Mouse (Mus musculus): ENCODE data around the gene Gm4881.

DNA sequence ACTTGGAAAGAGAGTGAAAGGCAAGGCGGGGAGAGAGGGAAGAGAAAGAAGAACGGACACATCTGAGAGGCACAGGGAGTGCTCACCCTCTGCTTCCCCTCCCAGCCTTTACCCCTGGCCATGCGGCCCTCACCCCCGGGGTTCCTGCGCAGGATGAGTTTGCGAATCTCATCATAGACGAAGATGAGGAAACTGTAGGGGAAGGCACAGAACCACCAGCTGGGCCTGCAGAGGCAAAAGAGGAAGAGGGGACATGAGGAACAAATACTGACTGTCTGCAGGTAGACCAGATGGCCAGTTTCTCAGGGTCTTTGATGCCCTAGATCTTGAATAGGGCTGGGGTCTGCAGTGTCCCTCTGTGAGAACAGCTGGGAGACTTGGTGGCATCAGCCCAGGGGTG is 34.5 kb upstream of the Gm4881 start:
- no peak for TF ChIP-seq CTCF (IDR thresholded peaks at IDR 0.05; ENCODE audit: low read depth, low read length)
- no peak for TF ChIP-seq POLR2A (IDR thresholded peaks at IDR 0.05; ENCODE audit: borderline replicate concordance, low read depth, low read length)

Measured in bone marrow macrophage, adult 2 months (primary cell).